Mouse (Mus musculus) liver, embryonic 14.5 days (tissue): ENCODE data around the gene Gm20481.
"Not testable (repeated sequence)": the region's sequence is repeated elsewhere in the genome, so short reads cannot be mapped to it uniquely, and the experiment has no call there.

Experiments used
- CTCF ChIP-seq: IDR thresholded peaks from 2 replicates; pipeline ENCODE4 v1.5.1; 2016; ENCODE audit warnings: antibody characterized with exemption, low read depth, control low read depth
- EP300 ChIP-seq: IDR thresholded peaks from 2 replicates; pipeline ENCODE4 v1.6.1; 2016; ENCODE audit warnings: antibody characterized with exemption, low read depth

GRCm38 (mm10) chr17:34957291-34957690 lies 12.4 kb upstream of the Gm20481 start:
- not testable (repeated sequence) for TF ChIP-seq CTCF, EP300
